Mouse (Mus musculus): Measurements from ENCODE around the gene Slc38a7. TPM values are rescaled to one million over a fixed set of nuclear protein-coding genes. Genes with fewer than 3 reads are reported as not detected.
"Not testable (repeated sequence)": the region's sequence is repeated elsewhere in the genome, so short reads cannot be mapped to it uniquely, and the experiment has no call there.

Gene Slc38a7
- 1 to 10 TPM; 4.7 to 5.3 TPM for polyA plus RNA-seq (2017; shearing (Covaris generic))

DNA sequence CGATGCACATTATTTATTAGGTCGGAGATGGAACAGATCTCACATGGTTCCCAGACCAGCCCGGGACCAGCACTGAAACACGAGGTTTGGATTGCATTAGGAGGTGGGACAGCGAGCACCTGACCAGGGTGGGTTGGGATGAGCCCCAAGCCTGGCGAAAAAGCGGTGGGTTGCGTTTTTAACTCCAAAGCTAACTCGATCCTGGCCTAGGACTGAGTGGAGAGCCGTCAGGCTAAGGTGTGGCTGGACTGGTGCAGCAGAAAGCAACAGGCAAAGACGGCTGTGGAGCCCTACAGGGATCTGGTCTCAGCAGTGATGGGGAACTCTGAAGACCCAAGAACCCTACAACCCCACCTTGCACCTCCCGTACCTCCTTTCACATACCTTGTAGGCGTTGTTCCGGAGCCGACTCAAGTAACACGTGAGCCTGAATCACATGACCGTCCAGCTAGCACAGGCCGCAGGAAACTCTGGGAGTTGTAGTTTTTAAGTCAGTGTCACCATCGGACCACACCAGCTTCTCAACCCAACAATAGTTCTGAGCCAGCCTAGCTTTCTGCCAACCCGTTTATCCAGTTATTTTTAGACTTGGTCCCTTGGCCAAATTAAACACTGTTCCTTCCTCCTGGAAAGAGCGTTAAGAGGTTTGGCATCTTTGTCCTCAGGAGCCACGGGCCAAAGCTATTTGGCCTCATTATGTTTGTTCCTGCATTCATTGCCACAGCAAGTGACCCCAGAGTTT, at the start of gene Slc38a7:
Gene Slc38a7, minus strand, starts transcription at position 438 of the 742 bp plus-strand sequence.
- ATAC-seq = peak; percentile 100

DNA sequence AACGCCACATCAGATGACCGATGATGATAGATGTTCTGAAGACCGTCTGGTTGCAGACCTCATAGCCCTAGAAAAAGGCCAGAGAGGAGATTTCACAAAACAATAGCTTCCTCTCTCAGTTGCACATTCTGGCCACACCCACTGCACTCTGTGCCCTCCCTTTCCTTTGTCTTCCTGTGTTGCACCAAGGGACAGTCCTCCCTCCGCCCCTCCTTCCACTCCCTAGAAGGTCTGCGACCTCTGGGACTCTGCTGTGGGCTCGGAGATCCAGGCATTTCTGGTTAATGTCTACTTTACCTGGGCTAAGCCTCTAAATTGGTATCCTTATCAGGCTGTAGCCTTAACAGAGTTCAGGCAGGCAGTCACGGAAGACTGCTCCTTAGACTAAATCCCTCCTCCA, 48.5 kb upstream of the Slc38a7 start:
- ATAC-seq = no peak

DNA sequence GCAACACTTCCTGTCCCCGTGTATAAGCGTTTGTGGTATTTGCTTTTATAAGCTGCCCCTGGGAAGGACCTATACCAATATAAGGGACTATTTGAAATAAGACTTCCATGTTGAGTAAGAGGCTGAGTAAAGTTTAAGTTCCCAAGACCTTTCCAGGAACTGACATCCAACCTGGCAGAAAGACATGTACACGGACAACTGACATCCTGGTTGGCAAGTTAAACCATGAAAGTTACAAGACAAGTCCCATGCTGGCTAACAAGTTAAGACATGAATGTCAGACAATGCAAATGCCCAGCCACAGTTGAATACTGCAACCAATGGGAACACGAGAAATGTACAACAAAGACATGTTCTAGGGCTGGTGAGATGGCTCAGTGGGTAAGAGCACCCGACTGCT, 40.4 kb upstream of the Slc38a7 start:
- ATAC-seq = no peak

DNA sequence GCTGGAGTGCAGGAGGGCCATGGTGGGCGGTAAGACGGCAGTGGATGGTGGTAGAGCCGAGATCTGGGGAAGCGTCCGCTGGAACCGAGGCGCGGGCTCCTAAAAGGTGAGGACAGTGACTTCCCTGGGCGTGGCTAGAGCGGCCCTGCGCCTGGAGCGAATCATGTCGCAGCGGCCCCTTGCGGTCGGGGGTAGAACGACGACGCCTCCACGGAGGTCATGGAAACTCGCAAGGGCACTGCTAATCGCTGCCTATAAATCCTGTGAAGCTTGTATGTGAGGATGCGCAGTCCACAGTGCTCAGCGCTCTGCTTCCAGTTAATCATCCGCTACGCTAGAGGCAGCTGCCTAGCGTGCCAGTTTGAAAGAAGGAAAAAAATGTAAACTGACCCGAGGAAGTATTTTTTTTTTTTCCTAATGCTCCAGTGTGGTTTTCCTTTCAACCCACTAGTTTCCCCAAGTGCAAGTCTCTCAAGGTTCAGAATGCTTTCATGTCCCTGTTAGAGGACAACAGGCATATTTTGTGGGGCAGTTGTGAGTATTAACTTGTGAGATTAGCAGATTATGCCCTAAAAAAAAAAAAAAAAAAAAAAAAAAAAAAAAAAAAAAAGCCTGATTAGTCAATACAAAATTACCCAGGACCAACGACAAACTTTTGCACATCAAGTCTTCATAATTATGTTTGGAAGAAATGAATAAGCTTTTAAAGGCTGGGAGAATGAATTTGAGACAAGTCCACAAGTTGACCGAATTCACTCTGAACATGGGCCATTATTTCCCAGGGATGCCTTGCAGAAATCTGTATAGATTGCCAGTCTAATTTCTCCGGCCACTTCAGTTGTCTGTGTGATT, 35.2 kb upstream of the Slc38a7 start, which contains the start of gene Got2:
Gene Got2, minus strand, starts transcription at position 263 of the 852 bp plus-strand sequence.
- ATAC-seq = peak; percentile 93

DNA sequence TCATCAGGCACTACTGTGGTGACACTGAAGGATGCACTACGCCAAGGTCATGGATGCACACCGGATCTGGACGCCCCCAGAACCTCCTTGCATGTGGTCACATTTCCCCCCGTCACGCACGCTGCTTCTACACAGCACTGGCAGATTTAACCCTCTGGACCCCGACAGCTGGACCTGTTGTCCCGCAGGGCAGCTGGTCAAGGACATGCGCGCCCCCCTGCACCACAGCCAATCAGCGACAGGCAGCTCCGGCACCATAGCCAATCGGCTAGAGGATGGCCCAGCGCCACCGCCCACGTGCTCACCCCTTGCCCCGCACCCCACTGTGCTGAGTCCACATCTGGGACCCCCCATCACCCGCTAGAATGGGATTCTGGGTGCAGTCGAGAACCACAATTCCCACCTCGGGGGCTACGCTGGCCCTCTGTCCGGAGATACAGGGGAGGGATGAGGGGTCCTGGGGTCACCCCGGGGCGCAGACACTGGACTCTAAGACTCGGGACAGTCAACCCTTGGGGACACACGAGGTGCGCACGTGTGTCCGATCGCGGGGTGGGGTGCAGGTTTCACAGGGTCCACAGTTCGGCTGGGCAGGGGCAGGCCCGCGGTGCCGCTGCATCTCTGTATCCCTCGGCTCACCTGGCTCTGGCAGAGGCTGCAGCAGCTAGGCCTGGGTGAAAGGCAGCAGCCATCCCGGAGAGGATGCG, 34.4 kb upstream of the Slc38a7 start:
- peak; percentile 37 for ATAC-seq

DNA sequence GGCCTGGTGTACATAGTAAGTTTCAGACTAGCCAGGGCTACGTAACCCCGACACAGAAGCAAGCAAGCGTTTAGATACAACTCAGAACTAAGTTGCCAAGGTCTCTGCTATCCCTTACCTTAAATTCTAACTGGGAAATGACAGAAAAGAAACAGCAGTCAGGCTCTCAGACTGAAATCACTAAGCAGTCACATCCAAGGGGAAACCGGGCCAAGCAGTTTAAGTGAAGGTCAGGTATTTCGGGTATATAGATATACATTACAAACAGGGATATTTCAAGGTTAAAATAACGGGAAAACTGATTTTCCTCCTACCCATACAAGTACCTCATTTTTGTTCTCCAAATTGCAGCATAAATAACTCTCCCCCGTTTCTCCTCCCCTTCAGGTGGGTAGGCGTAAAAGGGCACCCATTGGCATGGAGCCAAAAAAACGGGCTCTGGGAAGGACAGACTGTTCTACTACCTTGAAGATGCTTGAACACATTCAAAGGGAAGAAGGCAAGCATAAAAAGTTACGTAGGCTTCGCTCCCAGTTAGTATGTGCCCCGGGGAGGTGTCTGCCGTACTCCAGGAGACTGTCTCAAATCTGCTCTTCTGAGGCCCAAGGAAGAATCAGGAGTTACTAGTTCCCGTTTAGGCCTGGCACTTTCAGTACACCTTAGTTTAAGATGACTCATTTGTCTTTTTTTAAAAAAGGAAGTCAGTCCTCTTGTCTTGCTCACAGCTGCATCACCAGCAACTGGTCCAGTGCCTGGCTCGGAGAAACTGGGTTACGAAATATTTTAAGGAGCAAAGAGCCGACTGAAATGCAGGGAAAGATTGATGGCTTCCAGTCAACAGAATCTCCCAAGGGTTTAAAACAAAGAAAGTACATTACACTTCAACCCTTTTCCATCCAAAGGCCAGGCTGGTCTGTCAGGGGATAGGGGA, 33.6 kb upstream of the Slc38a7 start:
- ATAC-seq = no peak

DNA sequence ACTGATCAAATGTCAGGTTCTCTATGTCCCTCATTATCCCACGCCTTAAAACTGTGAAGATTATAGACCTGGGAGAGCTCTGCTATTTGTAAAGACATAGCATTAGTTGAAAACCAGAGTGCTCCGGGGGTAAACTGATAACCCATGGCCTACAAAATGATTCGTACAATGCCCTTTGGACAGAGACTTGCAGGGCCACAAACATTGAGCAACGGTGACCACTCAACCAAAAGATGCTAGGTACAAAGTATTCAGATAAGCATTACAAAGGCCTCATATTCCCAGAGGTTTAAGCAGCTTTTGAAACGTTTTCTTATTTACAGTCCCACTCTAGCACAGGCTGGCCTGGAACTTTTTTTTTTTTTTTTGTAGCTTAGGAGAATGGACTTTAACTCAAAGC, 32.6 kb upstream of the Slc38a7 start:
- no peak for ATAC-seq

DNA sequence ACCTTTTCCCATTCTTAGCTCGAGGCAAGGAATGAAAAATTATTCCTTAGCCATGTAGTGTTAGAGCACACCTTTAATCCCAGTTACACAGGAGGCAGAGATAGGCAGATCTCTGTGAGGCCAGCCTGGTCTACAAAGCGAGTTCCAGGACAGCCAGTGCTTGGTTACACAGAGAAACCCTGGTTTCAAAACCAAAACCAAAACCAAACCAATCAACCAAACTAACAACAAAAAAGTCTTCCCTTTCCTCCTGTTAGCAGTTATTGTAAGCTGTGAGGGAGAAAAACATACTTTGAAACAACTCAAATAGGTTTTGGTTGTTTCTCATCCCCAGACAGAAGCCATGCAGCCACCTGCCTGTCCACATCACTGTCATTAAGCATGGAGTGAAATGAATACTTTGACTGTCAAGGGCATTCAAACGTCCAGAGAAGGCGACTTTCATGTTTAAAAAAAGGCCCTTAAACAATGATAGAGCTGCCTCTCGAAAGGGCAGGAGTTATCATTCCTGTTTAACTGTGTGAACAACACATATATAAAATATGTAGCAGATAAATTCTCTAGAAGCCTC, 32.0 kb upstream of the Slc38a7 start:
- no peak for ATAC-seq

DNA sequence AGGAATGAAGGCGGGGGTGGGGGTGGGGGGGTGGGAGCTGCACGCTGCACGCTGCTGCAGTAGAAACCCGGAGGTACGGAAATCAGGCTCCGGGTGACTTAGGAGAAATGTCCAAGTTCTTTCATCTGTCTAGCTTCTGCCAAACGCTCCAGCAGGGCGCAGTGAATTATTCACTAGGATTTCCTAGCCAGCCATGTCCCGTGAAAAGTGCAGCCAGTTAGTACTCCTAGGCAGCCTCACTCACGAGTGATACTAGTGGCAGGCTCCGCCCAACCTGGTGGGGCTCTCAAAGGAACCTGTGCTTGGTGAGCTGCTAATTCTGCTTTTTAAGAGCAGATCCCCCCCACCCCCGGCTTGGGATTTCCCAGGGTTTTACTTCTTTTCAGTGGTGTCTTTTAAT, 31.2 kb upstream of the Slc38a7 start:
- ATAC-seq = no peak

DNA sequence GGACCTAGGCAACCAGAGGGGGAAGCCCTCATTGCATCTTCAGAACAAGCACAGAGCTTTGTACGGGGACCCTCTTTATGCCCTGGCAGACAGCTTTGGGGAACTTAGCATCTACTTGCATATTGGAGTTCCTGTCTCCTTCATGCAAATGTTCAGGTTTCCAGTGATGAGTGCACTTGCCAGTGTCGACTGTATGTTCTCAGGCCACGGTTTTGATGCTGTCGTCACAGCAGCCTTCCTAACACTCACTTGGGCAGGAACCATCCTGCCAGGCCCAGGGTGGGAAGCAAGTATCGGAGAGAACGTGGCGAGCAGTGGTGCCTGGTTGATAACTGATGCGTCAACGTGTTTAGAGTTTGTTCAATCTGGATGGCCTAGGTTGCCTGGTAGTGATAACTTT, 28.9 kb upstream of the Slc38a7 start:
- no peak for ATAC-seq

DNA sequence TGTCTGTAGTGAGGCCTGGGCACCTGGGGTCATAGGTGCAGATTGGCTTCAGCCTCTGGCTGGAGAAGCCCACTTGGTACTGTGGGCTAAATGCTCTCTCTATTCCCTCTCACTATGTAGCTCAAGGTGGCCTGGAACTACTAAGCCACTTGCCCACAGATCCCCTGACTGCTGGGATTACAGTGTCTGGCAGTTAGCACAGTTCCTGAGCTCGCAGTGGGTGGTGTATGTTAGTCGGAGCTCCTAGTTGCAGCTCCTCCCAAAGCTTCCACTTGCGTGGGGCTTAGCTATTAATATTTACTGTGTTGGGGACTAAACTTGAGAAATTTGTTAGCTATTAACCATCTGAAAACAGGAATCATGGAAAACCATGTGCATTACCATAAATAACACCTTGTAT, 28.2 kb upstream of the Slc38a7 start:
- no peak for ATAC-seq

DNA sequence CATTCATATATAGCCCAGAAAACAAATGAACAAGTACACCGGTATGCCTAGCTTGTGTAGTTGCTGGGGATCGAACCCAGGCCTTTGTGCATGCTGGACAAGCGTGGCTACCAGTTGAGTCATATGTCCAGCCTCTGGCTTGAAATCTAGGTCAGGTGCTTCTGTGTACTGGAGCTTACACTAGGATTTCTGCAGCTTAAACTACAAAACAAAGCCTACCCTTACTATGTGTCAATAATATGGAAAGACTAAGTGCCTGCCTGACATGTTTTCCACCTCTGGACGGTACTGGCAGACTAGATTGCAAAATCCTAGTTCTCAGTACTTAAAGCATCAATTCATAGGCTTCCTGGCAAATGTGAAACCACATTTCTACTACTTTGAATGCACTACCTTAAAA, 26.5 kb upstream of the Slc38a7 start:
- ATAC-seq = no peak

DNA sequence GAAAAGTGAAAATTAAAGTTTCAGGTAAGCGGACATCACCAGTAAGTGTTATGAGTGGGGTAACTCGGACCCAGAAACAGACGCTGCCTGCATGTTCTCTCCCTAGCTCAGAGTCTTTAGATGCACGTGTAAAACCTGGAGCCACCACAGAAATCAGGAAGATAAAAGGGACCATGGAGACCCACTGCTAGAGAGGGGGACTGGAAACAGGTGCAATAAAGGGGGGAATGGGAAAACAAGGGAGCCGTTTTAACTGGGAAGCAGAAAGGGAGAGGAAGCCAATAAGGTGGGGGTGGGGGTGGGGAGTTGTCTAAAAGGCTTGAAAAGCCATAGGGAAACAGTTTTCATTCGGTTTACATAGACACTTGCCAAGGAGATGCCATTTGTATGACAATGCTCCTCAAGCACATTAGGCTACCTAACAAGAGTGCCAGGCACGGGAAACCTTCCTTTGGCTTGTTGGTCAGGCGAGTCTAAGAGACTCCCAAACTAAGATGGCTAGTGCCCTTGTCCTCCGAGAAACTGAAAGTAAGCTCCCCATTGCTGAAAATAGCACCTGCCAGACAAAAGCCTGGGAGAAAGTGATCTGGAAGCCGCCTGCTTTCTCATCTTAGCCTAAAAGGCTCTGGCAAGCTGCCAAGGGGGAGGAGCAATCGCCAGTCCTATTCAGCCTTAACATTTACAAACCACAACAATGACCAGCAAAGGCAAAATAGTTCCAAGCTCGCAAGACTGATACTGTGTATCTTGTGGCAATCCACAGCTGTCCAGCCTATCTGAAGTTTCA, 25.0 kb upstream of the Slc38a7 start:
- no peak for ATAC-seq

DNA sequence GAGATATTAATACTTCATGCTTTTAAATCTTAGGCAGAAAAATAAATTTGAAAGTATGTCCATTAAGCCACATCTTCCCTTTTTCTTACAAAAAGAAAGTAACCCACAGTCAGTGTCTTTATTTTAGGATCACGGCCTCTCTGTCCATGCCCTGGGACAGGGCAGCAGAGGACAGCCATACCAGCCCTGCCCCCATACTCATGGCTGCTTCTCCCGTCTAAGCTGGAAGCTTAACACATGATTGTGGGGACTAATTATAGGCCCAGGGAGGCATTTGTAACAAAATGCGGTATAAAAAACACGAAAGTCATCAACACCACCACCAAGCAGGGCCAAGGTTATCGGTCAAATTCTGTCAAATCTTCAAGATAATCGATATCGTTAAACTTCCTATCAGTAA, 21.9 kb upstream of the Slc38a7 start:
- ATAC-seq = no peak

DNA sequence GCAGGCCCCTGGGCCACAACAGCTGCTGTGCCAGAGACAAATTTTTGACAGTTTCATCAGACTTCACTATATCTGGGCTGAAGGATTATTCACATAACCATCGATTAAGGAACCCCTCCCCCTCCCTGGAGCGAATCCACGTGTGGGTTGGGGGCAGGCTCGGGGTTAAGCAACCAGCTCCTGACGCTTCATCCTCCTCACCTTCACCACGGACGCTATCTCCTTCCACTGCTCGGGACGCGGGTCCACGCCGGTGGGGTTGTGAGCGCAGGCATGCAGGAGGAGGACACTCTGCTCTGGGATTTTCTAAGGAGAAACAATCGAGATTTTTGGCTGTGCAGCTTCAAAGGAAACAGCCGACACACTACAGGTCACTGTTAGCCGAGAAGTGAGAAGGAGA, 18.4 kb upstream of the Slc38a7 start:
- no peak for ATAC-seq

DNA sequence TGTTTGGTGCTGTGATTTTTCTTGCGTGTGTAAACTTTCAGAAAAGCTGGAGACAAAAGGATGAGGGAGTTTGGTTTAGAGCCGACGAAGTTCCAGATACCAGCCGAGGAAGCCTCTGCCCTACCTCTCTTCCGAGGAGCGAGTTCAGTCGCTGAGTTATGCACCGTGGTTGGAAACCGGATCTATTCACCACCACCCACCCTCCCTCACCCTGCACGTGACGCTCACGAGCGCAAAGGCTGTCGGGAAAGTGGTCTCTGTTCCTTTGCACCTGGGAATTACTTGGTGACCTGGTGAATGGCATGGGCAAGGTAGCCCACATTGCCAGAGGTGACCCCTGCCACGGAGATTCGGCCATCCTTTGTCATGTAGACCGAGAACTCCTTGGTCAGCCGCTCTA, 11.5 kb upstream of the Slc38a7 start:
- not testable (repeated sequence) for ATAC-seq

DNA sequence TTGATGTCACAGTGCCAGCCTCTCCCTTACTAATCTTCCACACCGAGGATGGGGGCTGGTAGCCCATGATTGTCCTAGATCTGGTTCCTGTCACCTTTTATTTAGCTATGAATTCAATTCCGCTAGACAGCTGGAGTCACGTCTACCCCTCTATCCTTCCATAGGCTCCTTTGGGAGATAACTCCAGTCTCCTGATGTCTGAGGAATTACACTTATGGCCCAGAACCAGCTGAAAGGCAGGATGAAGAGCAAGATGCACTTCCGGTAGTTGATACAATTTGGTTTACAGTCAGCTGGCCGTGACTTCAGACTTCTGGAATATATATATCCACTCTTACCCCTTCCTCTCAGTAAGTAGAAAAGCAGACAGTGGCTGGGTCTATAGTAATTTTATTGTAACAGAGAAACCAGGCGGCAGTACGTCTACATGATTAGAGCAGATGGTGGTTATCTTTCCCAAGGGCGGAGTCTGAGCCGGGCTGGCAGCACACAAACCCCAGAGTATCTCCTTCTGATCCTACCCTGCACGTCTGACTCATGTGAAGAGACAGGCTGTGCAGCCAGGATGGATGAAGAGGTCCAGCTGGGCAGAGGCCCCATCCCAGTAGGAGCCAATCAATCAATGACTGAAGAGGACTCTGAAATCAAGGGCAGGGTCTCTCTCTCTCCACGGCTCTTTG, 10.6 kb upstream of the Slc38a7 start:
- ATAC-seq = not testable (repeated sequence)

DNA sequence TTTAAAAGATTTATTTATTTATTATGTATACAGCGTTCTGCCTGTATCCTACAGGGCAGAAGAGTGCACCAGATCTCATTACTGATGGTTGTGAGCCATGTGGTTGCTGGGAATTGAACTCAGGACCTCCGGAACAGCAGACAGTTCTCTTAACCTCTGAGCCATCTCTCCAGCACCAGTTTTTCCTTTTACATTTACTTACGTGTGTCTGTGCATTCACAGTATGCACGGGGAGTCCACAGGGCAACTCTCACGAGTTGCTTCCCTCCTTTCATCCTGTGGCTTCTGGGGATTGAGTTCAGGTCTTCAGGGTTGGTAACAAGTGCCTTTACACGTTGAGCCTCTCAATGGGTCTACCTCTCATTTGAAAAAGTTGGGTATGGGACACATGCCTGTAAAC, 835 bp upstream of the Slc38a7 start:
- ATAC-seq = no peak

DNA sequence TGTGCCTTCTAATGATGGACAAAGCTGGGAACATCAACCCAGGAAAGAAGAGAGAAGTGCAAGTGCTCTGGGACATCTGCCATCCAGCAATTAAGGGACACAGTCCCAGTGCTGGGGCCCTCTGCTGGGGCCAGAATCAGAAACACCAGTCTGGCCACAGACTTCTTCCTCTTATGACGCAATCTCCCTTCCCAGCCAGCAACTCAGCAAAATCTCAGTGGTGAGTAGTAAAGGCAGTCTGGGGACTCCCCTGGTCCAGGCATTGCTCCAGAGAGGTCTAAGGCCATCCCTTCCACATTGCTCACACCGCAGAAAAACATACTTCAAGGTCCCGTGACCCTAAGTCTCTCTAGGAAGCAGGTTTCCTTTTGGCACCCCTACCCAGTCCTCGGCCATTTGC, 1.0 kb downstream of the Slc38a7 start:
- no peak for ATAC-seq

DNA sequence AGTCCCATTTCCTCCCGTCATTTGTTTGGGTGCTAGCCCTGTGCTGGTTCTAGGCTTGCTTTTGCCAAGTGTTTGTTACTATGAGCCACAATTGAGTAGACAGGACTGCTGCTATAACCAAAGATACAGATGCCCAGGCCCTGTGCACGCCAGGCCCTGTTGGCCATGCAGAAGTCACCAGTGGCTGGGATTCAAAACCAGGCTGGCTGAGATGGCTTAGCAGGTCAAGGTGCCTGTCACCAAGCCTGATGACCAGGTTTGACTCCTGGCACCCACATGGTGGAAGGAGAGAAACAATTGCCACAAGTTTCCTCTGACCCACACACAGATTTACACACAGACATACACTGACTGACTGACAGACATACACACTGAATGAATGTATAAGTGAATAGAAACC, 3.0 kb downstream of the Slc38a7 start:
- ATAC-seq = no peak
